Mouse (Mus musculus): ENCODE data around the gene Rnft1. TPM values are rescaled to one million over a fixed set of nuclear protein-coding genes. Genes with fewer than 3 reads are reported as not detected.
"Not testable (repeated sequence)": the region's sequence is repeated elsewhere in the genome, so short reads cannot be mapped to it uniquely, and the experiment has no call there.

Rnft1 gene
- polyA plus RNA-seq, 1 experiment from 2014 or later: 22.4 TPM

DNA sequence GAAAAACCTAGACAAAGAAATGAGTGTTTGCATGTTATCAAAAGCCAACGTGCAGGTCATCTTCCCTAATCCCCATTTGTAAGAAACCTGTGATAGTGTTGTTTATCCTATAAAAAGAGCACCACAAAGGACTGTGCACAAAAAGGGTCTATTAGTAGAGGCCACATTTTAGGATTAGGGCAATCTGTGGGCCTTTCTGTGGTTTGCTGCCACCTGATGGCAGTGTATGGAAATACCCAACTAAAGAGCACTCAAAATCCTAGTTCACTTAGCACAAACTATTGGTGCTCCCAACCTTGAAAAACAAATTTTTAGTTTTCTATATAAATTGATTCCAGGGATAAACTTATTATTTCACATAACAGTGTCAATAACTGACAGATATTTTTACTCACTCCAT, 48.4 kb downstream of the Rnft1 start:
- Histone ChIP-seq H3K27ac (no peak overlapping the region), H3K4me3 (no peak overlapping the region), H3K27me3 (no peaks in the 10 kb centered on the region), H3K9ac (no peak overlapping the region), H3K36me3 (peaks cover 34% of the 10 kb centered on the region), H3K4me2 (replicated peaks) (no peak overlapping the region), H3K4me1 (no peaks in the 10 kb centered on the region), H3K9me3 (replicated peaks) (no peaks in the 10 kb centered on the region)
- 81% methylated on average over 1 of the region's 1 CpGs for WGBS
- no peak for ATAC-seq (ENCODE audit: low FRiP score)

GRCm38 (mm10) chr11:86533302-86533701, 48.8 kb downstream of the Rnft1 start:
- WGBS: 93% methylated on average over 6 of the region's 6 CpGs

DNA sequence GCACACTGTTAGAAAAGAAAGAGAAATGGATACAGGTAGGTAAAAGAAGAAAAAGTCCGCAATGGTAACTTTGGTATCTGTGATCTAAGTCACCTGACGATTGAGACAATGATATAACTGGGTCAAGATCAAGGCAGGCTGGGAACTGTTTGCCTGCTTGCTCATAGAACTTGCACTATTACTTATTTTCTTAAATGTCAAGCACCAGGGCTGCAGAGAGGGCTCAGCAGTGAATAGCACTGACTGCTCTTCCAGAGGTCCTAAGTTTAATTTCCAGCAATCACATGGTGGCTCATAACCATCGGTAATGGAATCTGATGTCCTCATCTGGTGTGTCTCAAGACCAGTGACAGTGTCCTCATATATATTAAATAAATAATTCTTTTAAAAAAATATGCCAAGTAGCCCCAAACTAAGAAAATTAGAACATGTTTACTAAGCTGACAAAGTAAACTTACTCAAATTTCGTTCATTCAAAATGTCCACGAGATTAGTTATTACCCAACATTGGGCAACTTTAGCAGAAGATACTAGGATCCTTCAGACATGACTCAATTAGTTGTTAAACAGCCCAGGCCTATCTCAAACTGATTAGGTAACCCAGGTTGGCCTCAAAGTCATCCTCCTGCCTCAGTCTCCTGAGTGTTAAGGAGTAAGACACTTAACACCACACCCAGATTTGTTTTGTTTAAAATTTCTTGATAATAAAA, 49.9 kb downstream of the Rnft1 start:
- WGBS: 96% methylated on average over 5 of the region's 5 CpGs

More at GRCm38 (mm10) chr11:86533302-86533701, 48.8 kb downstream of the Rnft1 start:
- H3K27ac ChIP-seq; H3K27me3 ChIP-seq; H3K9ac ChIP-seq; H3K4me3 ChIP-seq; H3K4me1 ChIP-seq; H3K4me2 ChIP-seq (replicated peaks); ATAC-seq (ENCODE audit: low FRiP score); H3K9me3 ChIP-seq (replicated peaks): not testable (repeated sequence)
- H3K36me3 ChIP-seq: peaks cover 31% of the 10 kb centered on the region

DNA sequence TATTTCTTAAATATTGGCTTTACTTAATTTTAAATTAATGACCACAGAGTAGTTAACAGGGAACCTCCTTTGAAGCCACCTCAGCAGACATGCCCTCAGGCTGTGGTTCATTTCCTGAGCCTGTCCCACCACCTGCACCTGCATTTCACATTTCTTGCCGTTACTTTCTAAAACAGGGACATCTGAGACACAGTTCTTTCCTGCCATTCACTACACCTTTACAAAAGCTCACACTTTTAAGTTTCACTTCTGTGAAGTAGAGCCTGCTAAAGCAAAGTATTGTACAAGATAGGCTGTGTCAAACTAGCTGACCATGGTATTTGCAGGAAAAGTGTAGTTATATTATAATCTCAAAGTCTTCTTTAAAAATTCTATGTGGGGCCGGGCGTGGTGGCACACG, 54.3 kb downstream of the Rnft1 start:
- ATAC-seq (ENCODE audit: low FRiP score): no peak
- peaks cover 10% of the 10 kb centered on the region for H3K4me1 ChIP-seq
- no peak overlapping the region for H3K9ac ChIP-seq
- H3K36me3 ChIP-seq: peaks cover 8% of the 10 kb centered on the region; the same call in 1 of the 2 replicates
- H3K4me2 ChIP-seq (replicated peaks): no peak overlapping the region
- no peaks in the 10 kb centered on the region for H3K27me3 ChIP-seq
- no peak overlapping the region for H3K27ac ChIP-seq
- 94% methylated on average over 4 of the region's 4 CpGs for WGBS
- H3K9me3 ChIP-seq (replicated peaks): no peaks in the 10 kb centered on the region
- H3K4me3 ChIP-seq: no peak overlapping the region

More for the DNA sequence above, 49.9 kb downstream of the Rnft1 start:
- ATAC-seq (ENCODE audit: low FRiP score): no peak
- Histone ChIP-seq H3K9me3 (replicated peaks) (no peaks in the 10 kb centered on the region), H3K27me3 (no peaks in the 10 kb centered on the region), H3K36me3 (peaks cover 28% of the 10 kb centered on the region), H3K9ac (no peak overlapping the region), H3K4me1 (no peaks in the 10 kb centered on the region), H3K27ac (no peak overlapping the region), H3K4me2 (replicated peaks) (no peak overlapping the region), H3K4me3 (no peak overlapping the region)

- Histone ChIP-seq H3K27me3 (no peaks in the 10 kb centered on the region), H3K36me3 (0 out of 2 replicates have a peak, but pooled peaks cover 5% of the 10 kb centered on the region), H3K4me3 (no peak overlapping the region), H3K9ac (no peak overlapping the region), H3K4me1 (peaks cover 12% of the 10 kb centered on the region), H3K4me2 (replicated peaks) (no peak overlapping the region), H3K27ac (no peak overlapping the region), H3K9me3 (replicated peaks) (no peaks in the 10 kb centered on the region)
- WGBS: 91% methylated on average over 6 of the region's 6 CpGs
- no peak for ATAC-seq (ENCODE audit: low FRiP score)
These were observed 55.4 kb downstream of the Rnft1 start for GRCm38 (mm10) chr11:86539716-86540475.

DNA sequence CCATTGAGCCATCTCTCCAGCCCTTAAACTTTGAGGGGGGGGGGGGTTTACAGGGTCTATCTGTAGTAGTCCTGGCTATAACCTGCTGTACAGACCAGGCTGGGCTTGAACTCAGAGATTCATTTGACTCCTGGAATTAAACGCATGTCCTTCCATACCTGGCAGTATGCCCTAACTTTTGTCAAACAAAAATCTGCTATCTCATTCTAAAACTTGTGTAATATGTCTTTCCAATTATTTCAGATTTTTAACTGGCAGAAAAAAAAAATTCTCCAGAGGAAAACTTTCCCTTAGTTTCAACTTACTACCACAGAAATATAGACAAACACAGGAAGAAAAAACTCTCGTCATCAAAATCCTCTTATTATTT, 56.0 kb downstream of the Rnft1 start:
- no peak overlapping the region for H3K4me3 ChIP-seq
- WGBS: 91% methylated on average over 2 of the region's 2 CpGs
- ATAC-seq (ENCODE audit: low FRiP score): no peak
- H3K27ac ChIP-seq: no peak overlapping the region
- 0 out of 2 replicates have a peak, but pooled peaks cover 5% of the 10 kb centered on the region for H3K36me3 ChIP-seq
- H3K9ac ChIP-seq: no peak overlapping the region
- no peaks in the 10 kb centered on the region for H3K27me3 ChIP-seq
- H3K4me2 ChIP-seq (replicated peaks): no peak overlapping the region
- H3K9me3 ChIP-seq (replicated peaks): no peaks in the 10 kb centered on the region
- peaks cover 12% of the 10 kb centered on the region for H3K4me1 ChIP-seq

DNA sequence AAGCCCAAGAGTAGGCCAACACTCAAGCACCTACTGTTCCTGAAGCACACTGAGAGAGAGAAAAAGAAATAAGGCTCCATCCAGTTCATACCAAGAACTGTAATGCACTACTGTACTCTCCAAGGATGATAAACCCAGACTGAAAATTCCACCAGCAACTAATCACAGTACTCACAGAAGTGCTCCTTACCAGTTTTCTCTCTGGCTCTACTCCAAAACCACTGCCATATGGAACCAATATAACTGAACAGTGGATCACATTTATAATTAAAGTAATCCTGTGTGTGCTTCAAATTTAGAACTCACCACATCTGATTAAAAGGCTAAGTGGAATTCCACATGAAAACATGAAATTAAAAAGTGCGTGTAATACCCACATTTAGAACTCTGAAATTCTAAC, 58.4 kb downstream of the Rnft1 start:
- peaks cover 12% of the 10 kb centered on the region for H3K4me1 ChIP-seq
- H3K4me2 ChIP-seq (replicated peaks): peak overlapping the region; percentile 89; the same call in 1 of the 2 replicates
- no peak for ATAC-seq (ENCODE audit: low FRiP score)
- 0 out of 2 replicates have a peak, but pooled peaks cover 5% of the 10 kb centered on the region for H3K36me3 ChIP-seq
- no peak overlapping the region for H3K4me3 ChIP-seq
- no peaks in the 10 kb centered on the region for H3K9me3 ChIP-seq (replicated peaks)
- H3K27me3 ChIP-seq: no peaks in the 10 kb centered on the region
- no peak overlapping the region for H3K27ac ChIP-seq
- 91% methylated on average over 1 of the region's 1 CpGs for WGBS
- no peak overlapping the region for H3K9ac ChIP-seq

- Histone ChIP-seq H3K9ac (peak overlapping the region; percentile 98), H3K9me3 (replicated peaks) (no peaks in the 10 kb centered on the region), H3K4me2 (replicated peaks) (peak overlapping the region; percentile 89), H3K4me3 (peak overlapping the region; percentile 99), H3K36me3 (peaks cover 2% of the 10 kb centered on the region; the same call in 1 of the 2 replicates), H3K27me3 (no peaks in the 10 kb centered on the region), H3K27ac (peak overlapping the region; percentile 90), H3K4me1 (peaks cover 12% of the 10 kb centered on the region)
- ATAC-seq (ENCODE audit: low FRiP score): peak; percentile 71
- under 1% methylated on average over 50 of the region's 50 CpGs for WGBS
These were observed 59.6 kb downstream of the Rnft1 start for GRCm38 (mm10) chr11:86543960-86544638.

- no peaks in the 10 kb centered on the region for H3K27me3 ChIP-seq
- H3K9me3 ChIP-seq (replicated peaks): no peaks in the 10 kb centered on the region
- H3K4me3 ChIP-seq: peak within 1 kb of the TSS; percentile 99
- peak within 1 kb of the TSS; percentile 90 for H3K27ac ChIP-seq
- peak within 1 kb of the TSS; percentile 98 for H3K9ac ChIP-seq
- H3K4me1 ChIP-seq: peaks cover 12% of the 10 kb centered on the region
- ATAC-seq (ENCODE audit: low FRiP score): peak; percentile 98
- under 1% methylated on average over 43 of the region's 43 CpGs for WGBS
- peak within 1 kb of the TSS; percentile 89 for H3K4me2 ChIP-seq (replicated peaks)
- H3K36me3 ChIP-seq: peaks cover 9% of the 10 kb centered on the region; the same call in 1 of the 2 replicates
These were observed 60.3 kb downstream of the Rnft1 start, which contains the start of the genes Rps6kb1 and Tubd1 for GRCm38 (mm10) chr11:86544639-86545299. Gene Rps6kb1 (minus strand): TSS chr11:86544805. Gene Tubd1 (plus strand): TSS chr11:86544991.

- H3K9ac ChIP-seq: no peak overlapping the region
- WGBS: 81% methylated on average over 8 of the region's 8 CpGs
- H3K9me3 ChIP-seq (replicated peaks): no peaks in the 10 kb centered on the region
- H3K4me2 ChIP-seq (replicated peaks): peak overlapping the region; percentile 56
- no peak overlapping the region for H3K27ac ChIP-seq
- peaks cover 11% of the 10 kb centered on the region; the same call in 1 of the 2 replicates for H3K36me3 ChIP-seq
- no peaks in the 10 kb centered on the region for H3K27me3 ChIP-seq
- peak overlapping the region; percentile 99 for H3K4me3 ChIP-seq
- peaks cover 12% of the 10 kb centered on the region for H3K4me1 ChIP-seq
- no peak for ATAC-seq (ENCODE audit: low FRiP score)
These were observed 61.1 kb downstream of the Rnft1 start for GRCm38 (mm10) chr11:86545556-86545955.

DNA sequence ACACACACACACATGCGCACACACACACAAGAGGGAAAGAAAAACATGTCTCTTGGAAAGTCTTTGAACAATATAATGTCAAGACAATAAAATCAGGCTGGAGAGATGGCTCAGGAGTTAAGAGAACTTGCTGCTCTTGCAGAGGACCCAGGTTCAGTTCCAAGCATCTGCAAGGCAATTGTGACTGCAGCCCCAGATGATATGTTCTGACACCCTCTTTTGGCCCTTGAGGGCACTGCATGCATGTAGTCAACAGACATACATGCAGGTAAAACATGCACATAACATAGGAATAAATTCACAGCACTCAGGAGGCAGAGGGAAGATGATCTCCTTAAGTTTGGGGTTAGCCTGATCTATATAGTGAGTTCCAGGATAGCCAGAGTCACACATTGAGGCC, 63.0 kb downstream of the Rnft1 start:
- no peaks in the 10 kb centered on the region for H3K9me3 ChIP-seq (replicated peaks)
- no peak overlapping the region for H3K4me2 ChIP-seq (replicated peaks)
- no peak overlapping the region for H3K4me3 ChIP-seq
- WGBS: 87% methylated on average over 1 of the region's 1 CpGs
- no peak overlapping the region for H3K27ac ChIP-seq
- H3K27me3 ChIP-seq: no peaks in the 10 kb centered on the region
- ATAC-seq (ENCODE audit: low FRiP score): no peak
- no peak overlapping the region for H3K9ac ChIP-seq
- peaks cover 12% of the 10 kb centered on the region for H3K4me1 ChIP-seq
- H3K36me3 ChIP-seq: peaks cover 8% of the 10 kb centered on the region; the same call in 1 of the 2 replicates
